Mouse (Mus musculus) testis, adult 2 months (tissue): Measurements from ENCODE around the gene Rnf5.

Experiments
- CTCF ChIP-seq: fragments of 200-500 bp; IDR thresholded peaks from 2 replicates; pipeline ENCODE4 v1.5.1; 2012; ENCODE audit warnings: low read depth, mild to moderate bottlenecking, inconsistent platforms, low read length, moderate library complexity; ENCODE audit not compliant: control insufficient read depth, insufficient read depth, insufficient replicate concordance
- POLR2A ChIP-seq: fragments of 200-500 bp; IDR thresholded peaks from 2 replicates; pipeline ENCODE4 v1.6.1; 2012; ENCODE audit warnings: low read depth, mild to moderate bottlenecking, inconsistent platforms, low read length, moderate library complexity; ENCODE audit not compliant: control insufficient read depth

DNA sequence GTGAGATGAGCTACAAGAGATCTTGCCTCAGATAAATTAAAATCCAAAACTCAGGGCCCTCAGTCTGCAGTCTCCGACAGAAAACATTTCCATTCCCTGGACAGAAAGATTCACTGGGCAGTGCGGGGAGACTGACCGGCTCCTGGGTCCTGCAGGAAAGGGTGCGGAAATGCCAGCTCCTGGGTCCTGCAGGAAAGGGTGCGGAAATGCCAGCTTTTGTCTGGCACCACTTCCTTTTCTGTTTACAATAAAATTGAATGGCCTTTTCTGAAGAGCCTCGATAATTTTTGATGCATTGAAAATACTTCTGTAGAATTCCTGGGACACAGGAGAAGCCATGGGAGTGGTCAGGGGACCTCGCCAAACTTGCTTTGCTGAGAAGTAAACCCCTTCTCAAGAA lies 44.4 kb downstream of the Rnf5 start:
- TF ChIP-seq CTCF (no peak), POLR2A (no peak)
